Mouse (Mus musculus): ENCODE measurements around the gene Syngr1.
"Not testable (repeated sequence)": the region's sequence is repeated elsewhere in the genome, so short reads cannot be mapped to it uniquely, and the experiment has no call there.

Gene Syngr1

DNA sequence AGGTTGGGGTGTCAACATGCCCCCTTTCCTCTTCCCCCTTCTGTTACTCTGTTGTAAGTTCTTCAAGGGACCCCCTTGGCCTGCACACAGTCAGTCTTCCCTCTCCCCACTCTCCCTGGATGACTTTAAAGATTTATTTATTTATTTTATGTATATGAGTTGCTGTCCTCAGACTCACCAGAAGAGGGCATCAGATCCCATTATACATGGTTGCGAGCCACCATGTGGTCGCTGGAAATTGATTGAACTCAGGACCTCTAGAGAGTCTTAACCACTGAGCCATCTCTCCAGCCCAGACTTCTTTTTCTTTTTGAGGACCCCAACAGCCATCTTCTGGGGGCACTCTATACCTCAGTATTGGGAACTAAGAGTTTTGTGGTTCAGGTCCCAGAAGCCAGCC lies 21.4 kb downstream of the Syngr1 start:
- in situ Hi-C loops (cut with MboI, MseI), result no loop called here

DNA sequence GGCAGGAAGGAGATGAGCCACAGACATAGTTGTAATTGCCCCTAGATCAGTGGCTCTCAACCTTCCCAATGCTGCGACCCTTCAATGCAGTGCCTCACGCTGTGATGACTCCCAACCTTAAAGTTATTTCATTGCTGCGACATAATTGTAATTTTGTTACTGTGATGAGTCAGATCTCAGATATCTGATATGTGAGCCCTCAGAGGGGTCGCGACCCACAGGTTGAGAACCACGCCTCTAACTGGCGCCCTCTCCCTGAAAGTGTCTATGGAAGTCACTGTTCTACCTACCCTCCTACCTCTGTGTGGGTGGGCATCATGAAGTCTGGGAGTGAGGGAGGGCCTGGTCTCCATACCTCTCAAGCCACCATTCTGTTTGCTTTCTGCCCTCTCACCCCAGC lies 23.3 kb downstream of the Syngr1 start:
- in situ Hi-C loops (cut with MboI, MseI), result no loop called here

DNA sequence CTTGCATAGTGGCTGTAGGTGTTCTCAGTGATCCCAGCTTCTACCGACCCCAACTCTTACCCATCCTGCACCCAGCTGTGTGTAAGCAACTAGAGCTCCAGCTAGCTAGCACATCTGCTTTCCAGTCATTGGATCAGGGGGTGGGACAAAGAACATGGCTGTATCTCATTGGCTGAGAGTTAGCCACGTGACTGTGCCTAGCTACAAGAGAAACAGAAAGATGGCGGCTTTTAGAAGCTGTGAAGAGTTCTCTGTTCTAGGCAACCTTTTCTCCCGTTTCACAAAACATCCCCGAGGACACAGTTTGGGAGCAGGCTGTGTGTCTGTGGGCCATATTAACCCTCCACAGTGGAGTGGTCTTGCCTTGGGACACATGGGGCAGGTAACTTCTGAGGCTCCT lies 24.1 kb downstream of the Syngr1 start:
- in situ Hi-C loops (cut with MboI, MseI), result loop anchor here in 1 of 2 experiments (5.0 kb wide), 1 partner anchor 107 kb away; no protein-coding TSS in a partner anchor

DNA sequence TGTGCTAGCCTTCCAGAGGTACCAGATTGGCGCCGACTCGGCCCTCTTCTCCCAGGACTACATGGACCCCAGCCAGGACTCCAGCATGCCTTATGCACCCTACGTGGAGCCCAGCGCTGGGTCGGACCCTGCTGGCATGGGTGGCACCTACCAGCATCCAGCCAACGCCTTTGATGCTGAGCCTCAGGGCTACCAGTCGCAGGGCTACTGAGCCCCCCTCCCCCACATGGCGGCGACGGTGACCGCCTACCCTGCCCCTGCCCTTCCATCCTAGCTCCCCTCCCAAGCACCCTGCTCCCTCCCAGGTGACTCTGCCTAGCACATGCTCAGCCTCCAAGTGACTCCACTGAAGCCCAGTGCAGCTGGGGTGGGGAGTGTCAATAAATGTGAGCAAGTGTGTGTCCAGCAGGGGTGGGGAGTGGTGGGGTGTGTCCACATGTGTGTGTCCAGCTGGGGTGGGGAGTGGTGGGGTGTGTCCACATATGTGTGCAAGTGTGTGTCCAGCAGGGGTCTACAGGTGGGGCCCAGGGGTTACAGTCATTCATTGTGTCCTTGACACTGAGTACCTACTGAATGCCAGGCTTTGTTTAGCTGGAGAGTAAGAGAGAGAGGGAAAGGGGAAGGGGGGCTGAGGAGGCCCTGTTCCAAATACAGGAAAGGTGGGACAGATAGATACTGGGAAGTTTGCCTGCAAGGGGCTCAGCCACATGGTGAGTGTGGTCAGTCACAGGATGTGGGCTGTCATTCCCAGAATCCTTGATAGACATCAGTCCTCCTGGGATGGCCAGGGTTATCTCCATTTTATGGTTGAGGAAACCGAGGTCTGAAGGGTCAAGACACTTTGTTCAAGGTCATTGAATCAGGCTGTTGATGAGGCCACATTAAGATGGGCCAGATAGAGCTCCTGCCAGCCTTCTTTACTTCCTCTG lies 25.0 kb downstream of the Syngr1 start:
- in situ Hi-C loops (cut with MboI, MseI), result loop anchor here in 1 of 2 experiments (5.0 kb wide), 1 partner anchor 106 kb away; no protein-coding TSS in a partner anchor

DNA sequence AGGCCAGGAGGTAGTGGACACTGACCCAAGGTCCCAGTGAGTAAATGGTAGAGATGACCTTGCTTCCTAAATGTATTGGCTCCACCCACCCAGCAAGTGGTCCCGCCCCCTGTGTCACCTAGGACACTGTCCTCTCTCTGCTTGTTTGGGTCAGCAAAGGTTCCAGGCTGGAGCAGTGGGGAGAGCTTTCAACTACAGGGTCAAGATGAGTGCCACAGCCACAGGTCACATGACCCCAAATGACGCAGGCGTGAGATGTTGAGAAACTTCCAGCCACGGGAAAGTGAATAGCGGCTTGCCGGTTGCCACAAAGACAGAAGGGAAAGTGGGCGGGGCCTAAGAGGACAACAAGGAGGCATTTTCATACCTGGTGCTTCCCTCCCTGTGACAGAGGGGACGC lies 26.0 kb downstream of the Syngr1 start:
- in situ Hi-C loops (cut with MboI, MseI), result loop anchor here in 1 of 2 experiments (5.0 kb wide), 1 partner anchor 105 kb away; no protein-coding TSS in a partner anchor

DNA sequence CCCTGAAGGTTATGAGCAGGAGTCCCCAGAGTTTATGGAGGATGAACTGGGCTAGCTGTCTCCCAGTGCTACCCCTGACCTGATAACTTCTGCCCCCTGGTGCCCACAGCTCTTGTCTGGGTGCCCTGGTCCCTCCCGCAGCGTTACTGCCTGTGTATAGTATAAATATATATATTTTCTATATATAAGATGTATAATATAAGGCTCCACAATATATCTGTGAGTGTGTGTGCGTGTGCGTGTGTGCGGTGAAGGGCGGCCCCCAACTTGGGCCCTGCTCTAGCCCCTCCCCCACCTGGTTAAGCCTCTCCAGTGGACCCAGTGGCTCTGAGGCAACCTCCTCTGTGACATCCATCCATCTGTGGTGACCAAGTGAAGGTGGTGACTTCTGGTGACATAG lies 27.9 kb downstream of the Syngr1 start:
- in situ Hi-C loops (cut with MboI, MseI), result loop anchor here in 1 of 2 experiments (5.0 kb wide), 1 partner anchor 103 kb away; no protein-coding TSS in a partner anchor

DNA sequence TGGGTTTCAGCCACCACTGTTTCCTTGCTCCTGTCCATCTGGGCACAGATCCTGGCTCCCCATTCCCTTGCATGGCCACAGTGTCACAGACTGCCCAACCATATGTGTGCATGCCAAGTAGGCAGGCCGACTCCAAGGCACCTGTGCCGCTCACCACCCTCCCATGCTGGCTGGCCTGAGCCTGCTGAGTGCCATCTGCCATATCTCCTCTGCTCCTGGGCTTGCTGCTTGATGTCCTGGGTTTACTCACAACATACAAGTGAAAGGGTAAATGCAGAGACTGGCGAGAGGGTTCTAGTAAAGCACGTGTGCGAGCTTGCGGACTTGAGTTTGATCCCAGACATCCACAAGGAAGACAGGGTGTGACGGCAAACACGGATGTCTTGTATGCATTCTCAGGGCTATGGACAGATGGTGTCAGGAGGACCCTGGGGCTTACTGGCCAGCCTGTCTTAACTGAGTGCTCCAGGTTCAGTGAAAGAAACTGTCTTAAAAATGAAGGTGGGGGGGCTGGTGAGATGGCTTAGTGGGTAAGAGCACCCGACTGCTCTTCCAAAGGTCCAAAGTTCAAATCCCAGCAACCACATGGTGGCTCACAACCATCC lies 30.7 kb downstream of the Syngr1 start:
- in situ Hi-C loops (cut with MboI, MseI), result no loop called here

DNA sequence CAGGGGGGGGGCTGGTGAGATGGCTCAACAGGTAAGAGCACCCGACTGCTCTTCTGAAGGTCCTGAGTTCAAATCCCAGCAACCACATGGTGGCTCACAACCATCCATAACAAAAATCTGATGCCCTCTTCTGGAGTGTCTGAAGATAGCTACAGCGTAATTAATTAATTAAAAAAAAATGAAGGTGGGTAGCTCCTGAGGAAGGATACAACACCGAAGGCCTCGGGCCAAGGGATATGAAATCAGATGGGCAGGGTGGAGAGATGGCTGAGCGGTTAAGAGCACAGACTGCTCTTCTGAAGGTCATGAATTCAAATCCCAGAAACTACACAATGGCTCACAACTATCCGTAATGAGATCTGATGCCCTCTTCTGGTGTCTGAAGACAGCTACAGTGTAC lies 31.3 kb downstream of the Syngr1 start:
- in situ Hi-C loops (cut with MboI, MseI), result not testable (repeated sequence)

DNA sequence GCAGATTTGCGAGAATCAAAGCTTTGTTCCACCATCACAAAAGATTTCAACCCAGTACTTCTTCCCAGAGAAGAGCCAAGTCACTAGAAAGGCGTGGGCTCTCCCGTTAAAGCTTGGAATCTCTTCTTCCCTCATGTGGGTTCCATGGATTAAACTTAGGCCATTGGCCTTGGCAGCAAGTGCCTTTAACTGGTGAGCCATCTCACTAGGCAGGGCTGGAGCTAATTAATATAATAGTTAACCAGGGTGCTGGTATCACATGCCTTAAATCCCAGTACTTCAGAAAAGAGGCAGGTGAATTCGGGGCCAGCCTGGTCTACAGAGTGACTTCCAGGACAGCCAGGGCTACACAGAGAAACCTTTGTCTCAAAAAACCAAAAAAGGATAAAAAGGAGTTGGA lies 33.5 kb downstream of the Syngr1 start:
- in situ Hi-C loops (cut with MboI, MseI), result loop anchor here in 1 of 2 experiments (5.0 kb wide), 1 partner anchor 32 kb away; the partner anchor contains the start of genes Rpl3 and Syngr1

DNA sequence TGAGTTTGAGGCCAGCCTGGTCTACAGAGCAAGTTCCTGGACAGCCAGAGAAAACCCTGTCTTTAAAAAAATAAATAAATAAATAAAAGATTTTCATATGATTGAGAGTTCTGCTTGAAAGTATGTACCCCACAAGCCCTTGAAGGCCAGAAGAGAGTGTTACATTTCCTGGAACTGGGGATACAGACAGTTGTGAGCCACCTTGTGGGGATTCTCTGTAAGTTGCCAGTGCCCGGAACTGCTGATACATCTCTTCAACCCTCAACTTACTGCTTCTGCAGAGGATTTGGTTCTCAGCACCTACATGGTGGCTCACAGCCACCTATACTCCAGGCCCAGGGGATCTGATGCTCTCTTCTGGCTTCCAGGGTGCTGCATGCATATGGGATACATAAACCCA lies 36.1 kb downstream of the Syngr1 start:
- in situ Hi-C loops (cut with MboI, MseI), result loop anchor here in 1 of 2 experiments (5.0 kb wide), 1 partner anchor 35 kb away; the partner anchor contains the start of genes Rpl3 and Syngr1

DNA sequence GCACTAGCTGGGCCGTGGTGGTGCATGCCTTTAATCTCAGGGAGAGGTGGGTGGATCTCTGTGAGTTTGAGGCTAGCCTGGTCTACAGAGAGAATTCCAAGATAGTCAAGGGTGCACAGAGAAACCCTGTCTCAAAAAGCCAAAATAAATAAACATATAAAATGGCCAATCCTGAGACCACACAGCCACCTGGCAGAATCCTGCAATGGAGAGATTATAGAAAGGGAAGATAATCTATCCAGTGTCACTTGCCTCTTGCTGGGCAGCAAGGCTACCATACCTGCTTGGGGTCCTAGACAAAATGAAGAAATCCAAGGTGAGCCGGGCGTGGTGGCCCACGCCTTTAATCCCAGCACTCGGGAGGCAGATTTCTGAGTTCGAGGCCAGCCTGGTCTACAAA lies 38.8 kb downstream of the Syngr1 start:
- in situ Hi-C loops (cut with MboI, MseI), result loop anchor here in 1 of 2 experiments (5.0 kb wide), 1 partner anchor 38 kb away; the partner anchor contains the start of genes Rpl3 and Syngr1

DNA sequence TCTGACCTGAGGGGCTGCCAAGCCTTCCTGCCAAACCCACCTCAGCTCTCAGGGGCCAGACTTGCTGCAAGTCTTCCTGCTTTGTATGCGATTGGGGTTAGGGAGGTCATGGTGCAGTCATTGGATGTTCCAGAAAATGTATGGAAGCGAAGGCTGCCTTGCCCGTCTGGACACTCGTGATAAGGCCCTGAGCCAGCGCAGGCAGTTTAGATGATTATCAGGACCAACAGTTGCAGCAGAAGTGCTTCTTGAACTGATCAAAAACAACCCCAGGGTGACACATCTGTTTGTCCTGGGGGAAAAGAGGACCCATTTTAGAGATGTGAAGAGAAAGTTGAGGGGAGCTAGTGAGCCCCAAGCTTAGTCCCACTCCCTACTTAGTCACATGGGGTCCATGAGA lies 39.6 kb downstream of the Syngr1 start:
- in situ Hi-C loops (cut with MboI, MseI), result no loop called here

DNA sequence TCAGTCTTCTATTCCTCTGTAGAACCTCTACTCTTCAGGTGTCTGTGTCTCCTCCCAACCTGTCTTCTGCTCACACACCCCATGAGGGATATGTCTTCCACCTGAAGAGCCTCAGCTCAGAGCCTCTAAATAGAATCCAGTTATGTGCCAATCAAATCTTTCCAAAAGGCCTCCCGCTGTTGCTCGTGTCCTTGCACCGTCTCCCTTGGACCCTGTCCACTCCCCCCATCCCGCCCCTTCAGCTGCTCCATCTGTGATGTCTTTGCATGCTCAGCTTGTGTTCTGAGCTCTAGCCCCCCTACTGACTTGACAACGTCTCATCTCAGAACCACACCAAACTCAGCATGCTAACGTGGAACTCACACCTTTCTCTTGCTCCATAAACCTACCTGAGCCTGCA lies 40.3 kb downstream of the Syngr1 start:
- in situ Hi-C loops (cut with MboI, MseI), result no loop called here

DNA sequence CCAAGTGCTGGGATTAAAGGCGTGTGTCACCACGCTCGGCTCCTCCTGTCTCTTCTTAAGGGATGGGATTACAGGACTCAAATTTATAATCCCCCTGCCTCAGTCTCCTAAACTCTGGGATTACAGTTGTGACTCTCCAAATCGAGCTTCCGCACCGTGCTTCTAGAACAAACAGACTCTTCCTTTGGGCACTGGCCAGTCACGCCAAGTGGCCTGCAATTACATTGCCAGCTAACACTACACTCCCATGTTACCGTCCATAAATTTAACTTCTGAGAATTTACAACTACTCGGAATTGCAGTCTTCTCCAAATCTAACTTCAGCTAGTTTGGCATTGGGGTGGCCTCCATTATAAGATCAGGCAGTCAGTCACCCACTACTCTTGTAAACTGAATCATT lies 41.3 kb downstream of the Syngr1 start:
- in situ Hi-C loops (cut with MboI, MseI), result no loop called here

DNA sequence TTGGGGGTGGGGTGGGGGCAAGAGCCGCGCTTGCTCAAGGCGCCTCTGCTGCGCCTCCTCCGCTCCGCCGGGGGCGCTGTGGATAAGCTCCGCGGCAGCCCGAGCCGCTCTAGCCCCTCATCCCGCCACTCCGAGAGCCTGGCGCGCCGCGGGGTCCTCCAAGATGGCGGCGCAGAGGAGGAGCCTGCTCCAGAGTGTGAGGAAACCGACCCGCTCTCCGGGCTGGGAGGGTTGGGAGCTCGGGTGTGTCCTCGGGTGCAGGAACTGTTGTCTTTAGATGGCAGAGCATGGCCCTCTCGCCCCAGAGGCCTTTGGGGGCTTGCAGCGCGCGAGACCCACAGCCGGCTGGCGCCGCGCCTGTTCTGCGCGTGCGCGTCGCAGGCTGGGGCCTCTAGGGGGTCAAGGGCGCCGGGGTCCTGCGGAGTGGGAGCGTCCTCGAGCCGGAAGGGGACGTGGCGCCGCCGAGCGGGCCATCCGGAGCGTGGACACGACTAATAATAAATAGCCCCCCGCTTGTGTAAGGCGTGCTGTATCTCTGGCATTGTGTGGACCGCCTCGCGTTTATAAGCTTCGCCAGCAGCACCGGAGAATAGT lies 42.0 kb downstream of the Syngr1 start, which contains the start of gene Tab1:
Gene Tab1 (plus strand): TSS at position 135 of the 594 bp plus-strand sequence.
- in situ Hi-C loops (cut with MboI, MseI), result no loop called here

DNA sequence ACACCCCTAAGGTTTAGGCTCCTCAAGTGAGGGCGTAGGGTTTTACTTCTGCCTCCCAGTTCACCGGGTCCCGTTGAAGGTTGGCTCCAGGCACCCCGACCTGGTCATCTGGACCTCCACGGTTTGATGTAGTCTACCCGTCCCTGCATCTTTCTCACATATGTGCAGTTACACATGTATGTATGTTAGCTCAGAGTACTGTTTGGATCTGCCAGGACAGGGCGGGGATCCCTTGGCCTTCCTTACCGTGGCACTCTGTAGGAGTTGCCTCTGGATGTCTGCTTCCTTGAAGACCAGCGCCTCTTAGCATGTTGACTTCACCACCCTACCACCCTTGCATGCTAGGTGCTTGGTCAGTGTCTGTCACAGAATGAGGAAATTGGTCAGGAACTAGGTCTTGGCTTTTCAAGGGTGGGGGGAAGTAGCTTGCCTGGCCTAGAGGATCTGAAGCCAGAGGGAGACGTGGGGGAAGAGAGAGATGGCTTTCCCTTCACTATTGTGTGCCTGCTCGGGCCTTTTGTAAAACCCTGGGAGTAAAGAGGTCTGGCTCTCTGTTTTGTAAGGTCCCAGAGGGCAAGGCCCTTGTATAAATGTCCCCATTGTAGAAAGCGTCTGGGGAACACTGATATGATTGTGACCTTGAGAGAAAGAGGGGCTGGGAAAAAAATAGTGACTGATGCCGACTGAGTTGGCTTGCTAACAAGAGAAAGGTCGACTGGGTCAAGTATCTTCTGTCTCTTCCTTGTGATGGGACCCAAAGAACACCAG lies 42.7 kb downstream of the Syngr1 start:
- in situ Hi-C loops (cut with MboI, MseI), result no loop called here

DNA sequence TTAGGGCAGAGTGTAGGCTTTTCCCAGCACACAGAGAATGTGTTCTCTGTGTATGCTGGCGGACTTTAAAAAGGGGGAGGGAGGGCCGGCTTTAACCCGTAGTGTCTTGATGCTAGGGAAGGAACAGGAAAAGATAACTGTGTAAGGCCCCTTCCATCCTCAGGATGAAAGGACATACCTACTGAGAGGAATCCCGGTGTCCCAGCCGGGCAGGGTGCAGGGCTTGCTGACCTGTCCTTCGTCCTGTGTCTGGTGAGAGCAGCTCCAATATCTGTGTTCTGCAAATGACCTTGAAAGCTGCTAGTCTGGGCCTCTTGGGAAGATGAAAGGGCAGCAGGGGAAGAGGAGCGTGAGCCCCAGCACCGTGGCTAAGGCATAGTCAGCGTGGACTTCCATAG lies 43.3 kb downstream of the Syngr1 start:
- in situ Hi-C loops (cut with MboI, MseI), result no loop called here

DNA sequence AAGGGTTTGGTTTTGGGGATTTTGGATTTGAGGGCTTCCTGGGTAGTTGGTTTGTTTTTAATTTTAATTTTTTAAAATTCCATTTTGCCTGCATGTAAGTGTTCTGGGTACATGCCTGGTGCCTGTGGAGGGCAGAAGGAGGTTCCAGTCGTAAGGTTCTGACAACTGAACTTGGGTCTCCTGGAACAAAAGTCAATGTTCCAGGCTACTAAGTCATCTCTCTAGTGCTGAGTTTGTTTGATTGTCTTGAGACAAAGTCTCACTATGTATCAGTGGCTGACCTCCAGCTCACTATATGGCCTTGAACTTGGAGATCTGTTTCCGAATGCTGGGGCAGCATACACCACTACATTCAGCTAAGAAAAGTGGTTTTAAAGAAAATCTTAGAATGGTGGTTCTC lies 44.4 kb downstream of the Syngr1 start:
- in situ Hi-C loops (cut with MboI, MseI), result no loop called here

DNA sequence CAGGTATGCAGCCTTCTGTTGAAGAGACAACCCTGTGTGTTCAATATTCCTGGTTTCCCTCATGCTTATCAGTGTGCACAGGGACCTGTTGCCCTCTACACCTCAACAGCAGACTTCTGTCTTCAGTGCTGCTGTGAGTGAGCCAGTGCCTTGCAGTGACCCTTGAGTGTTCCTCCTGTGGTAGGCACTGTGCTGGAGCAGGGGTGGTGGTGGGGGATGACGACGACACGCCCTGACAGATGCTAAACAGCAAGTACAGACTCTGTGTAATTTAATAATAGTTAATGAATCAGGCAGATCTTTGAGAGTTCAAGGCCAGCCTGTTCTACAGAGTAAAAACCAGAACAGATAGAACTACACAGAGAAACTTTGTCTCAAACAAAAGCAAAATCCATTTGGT lies 45.5 kb downstream of the Syngr1 start:
- in situ Hi-C loops (cut with MboI, MseI), result no loop called here

DNA sequence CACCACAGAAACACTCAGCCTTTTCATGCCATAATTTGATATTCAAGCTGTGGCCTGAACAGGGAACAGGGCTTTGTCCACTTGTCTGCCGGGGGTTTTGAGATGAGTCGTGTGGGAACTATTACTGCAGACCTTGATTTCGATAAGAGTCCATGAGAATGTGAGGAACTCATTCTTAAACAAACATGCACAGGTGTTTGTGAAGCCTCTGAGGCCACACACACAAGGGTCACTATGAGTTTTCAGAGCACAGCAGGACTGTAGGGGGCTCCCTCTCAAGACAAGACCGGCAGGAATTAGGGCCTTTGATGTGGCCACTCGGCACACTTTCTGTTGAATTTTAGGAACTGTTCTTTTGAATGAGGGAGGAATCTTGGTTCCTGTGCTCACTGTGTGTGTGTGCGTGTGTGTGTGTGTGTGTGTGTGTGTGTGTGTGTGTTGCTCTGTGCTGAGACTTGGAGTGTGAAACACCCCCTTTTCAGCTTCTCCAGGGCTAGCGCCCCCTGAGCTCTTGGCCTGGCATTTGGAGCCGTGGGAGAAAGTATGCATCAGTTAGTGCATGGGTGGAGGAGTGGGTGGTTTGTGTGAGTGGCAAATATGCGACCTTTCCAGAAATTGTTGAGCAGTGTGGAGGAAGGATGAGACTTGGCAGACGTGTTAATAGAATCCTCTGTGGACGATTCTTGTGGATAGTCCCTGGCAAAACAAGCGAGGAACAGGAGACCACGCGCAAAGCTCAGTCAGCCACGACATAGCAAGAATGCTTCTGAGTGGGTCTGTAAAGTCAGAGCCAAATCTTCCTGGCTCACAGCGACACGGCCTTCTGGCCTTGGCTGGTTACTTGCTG lies 47.0 kb downstream of the Syngr1 start:
- in situ Hi-C loops (cut with MboI, MseI), result no loop called here
